Mouse (Mus musculus) E14TG2a.4 (cell line): ENCODE results near the gene Cldn4.

Source experiments
- CTCF ChIP-seq: conservative IDR thresholded peaks from 2 replicates; pipeline ENCODE4 v1.5.1; 2014; ENCODE audit warnings: low read length
- POU5F1 ChIP-seq: IDR thresholded peaks from 2 replicates; pipeline ENCODE4 v1.6.1; 2014; ENCODE audit warnings: low read length, borderline replicate concordance

GRCm38 (mm10) chr5:134977837-134978236 lies 31.1 kb upstream of the Cldn4 start:
- TF ChIP-seq CTCF (no peak), POU5F1 (no peak)
